Mouse (Mus musculus) hindbrain, embryonic 15.5 days (tissue): ENCODE results near the gene Fndc11. TPM values are rescaled to one million over a fixed set of nuclear protein-coding genes. Genes with fewer than 3 reads are reported as not detected.
"Not testable (repeated sequence)": the region's sequence is repeated elsewhere in the genome, so short reads cannot be mapped to it uniquely, and the experiment has no call there.

ENCODE experiments used
- ATAC-seq: fragments of 200-750 bp; cut with Nextera tagmentation; 2 replicates; pipeline ENCODE4 v1.8.0; 2017; ENCODE audit warnings: low read depth, moderate number of reproducible peaks, moderate TSS enrichment; ENCODE audit not compliant: low FRiP score
- H3K27ac ChIP-seq: fragments of 300-500 bp; sonication (generic); replicated peaks from 2 replicates; pipeline ENCODE4 v1.5.1; 2015; ENCODE audit warnings: mild to moderate bottlenecking, inconsistent platforms
- H3K27me3 ChIP-seq: fragments of 300-500 bp; sonication (generic); 2 replicates; pipeline ENCODE4 v1.6.1; 2015; ENCODE audit warnings: control low read depth, inconsistent platforms
- H3K36me3 ChIP-seq: fragments of 300-500 bp; sonication (generic); 2 replicates; pipeline ENCODE4 v1.6.1; 2015; ENCODE audit warnings: control low read depth, inconsistent platforms
- H3K4me1 ChIP-seq: fragments of 300-500 bp; sonication (generic); replicated peaks from 2 replicates; pipeline ENCODE4 v1.6.1; 2015; ENCODE audit warnings: control low read depth, inconsistent platforms
- H3K4me2 ChIP-seq: fragments of 300-500 bp; sonication (generic); 2 replicates; pipeline ENCODE4 v1.6.1; 2015; ENCODE audit warnings: moderate library complexity, mild to moderate bottlenecking, inconsistent platforms
- H3K4me3 ChIP-seq: fragments of 300-500 bp; sonication (generic); 2 replicates; pipeline ENCODE4 v1.5.1; 2015; ENCODE audit warnings: mild to moderate bottlenecking, inconsistent platforms
- H3K9ac ChIP-seq: fragments of 300-500 bp; sonication (generic); 2 replicates; pipeline ENCODE4 v1.6.1; 2015; ENCODE audit warnings: inconsistent platforms
- H3K9me3 ChIP-seq: fragments of 300-500 bp; sonication (generic); 2 replicates; pipeline ENCODE4 v1.6.1; 2016; ENCODE audit warnings: control low read depth, inconsistent platforms
- WGBS: fragments of 180-500 bp; shearing (Covaris S2); methylation state at CpG from one replicate; pipeline ENCODE4 v1.1.7; 2015; 5-methylcytosine and 5-hydroxymethylcytosine counted together
- polyA plus RNA-seq: library from polyadenylated mRNA; unstranded; fragments of >200 nt; fragmentation: Nextera tagmentation; extraction: Ambion mirVana; gene quantifications from 2 replicates; pipeline ENCODE4 v1.2.1, GENCODE M21; 2015

Gene Fndc11
- 0.14 and 0.26 TPM in 2 replicates for polyA plus RNA-seq

DNA sequence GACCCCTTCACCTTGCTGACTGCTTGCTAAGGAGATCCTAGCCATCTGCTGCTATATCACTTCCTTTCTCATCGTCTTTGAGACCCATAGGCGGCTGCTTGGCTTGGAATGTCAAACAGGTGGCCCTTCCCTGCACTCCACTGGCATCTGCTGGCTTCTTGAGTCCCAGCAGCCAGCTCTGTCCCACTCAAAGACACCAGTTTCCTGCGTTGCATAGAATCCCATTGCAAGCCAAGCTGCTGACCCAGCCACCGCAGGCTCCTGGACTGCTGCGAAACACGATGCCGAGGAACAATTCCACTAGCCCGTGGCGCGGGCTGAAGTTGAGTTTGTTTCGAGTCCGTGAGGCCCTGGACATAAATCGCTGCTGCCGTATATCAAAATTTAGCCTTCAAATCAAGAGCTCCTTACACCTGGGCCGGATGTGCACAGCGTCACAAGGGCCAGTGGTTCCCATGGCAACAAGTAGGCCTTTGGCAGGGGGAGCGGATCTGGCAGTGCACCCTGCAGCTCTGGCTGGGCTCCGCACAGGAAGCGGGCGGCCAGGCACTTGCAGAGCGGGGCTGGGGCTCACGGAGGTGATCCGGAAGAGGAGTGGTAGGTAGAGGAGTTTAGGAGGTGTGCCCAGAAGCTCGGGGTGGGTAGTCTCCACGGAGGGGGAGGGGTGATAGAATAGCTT, at the start of gene Fndc11:
Gene Fndc11, plus strand, starts transcription at position 476 of the 679 bp plus-strand sequence.
- ATAC-seq = peak; percentile 88
- H3K4me1 ChIP-seq = peaks cover 14% of the 10 kb centered on the region
- peak within 1 kb of the TSS; percentile 29 for H3K4me3 ChIP-seq

DNA sequence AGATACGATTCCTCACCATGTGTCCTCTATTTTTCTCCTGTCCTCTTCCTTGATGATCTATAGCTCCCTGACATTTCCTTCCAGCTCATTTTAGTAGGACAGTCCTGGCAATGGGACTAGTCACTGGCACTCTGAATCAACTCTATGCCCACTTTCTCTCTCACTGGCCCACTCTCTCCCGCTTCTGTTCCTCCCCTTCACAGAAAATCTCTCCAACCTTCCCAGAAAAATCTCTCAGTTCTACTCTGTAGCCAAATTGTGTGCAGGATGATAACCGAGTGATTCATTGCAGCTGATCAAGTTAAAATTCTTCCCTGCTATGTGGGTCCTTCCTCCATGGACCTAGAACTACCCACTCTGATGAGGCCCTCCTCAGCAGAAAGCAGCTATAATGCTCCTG, 45.2 kb upstream of the Fndc11 start:
- Histone ChIP-seq H3K4me1 (no peaks in the 10 kb centered on the region), H3K27me3 (no peaks in the 10 kb centered on the region), H3K4me2 (no peak overlapping the region), H3K4me3 (no peak overlapping the region), H3K9ac (no peak overlapping the region), H3K27ac (no peak overlapping the region), H3K9me3 (no peaks in the 10 kb centered on the region), H3K36me3 (no peaks in the 10 kb centered on the region)
- 92% methylated on average over 3 of the region's 3 CpGs for WGBS
- ATAC-seq = no peak

More for the DNA sequence above, at the start of gene Fndc11:
- Histone ChIP-seq H3K9me3 (no peaks in the 10 kb centered on the region), H3K27ac (peak within 1 kb of the TSS; percentile 49), H3K36me3 (no peaks in the 10 kb centered on the region), H3K9ac (peak within 1 kb of the TSS; percentile 11; the same call in 1 of the 2 replicates), H3K4me2 (peak within 1 kb of the TSS; percentile 62), H3K27me3 (0 out of 2 replicates have a peak, but pooled peaks cover 2% of the 10 kb centered on the region)
- 3% methylated on average over 25 of the region's 25 CpGs for WGBS

DNA sequence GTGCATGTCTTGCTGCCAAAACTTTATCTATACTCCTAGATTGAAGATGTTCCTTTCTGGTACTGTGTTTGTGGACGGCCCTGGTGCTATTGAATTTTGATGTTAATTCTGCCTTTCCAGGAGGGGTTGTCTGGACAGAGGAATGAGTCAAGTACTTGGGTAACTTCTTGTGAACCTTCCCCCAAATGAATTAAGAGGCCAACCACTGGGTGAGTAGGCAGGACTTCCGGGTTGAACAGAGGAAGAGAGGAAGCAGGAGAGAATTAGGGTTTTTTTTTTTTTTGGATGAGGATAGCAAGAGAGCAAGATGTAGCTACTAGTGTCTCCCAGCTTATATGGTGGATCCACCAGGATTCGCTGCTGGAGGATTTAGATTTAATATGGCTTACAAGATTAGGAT, 41.8 kb upstream of the Fndc11 start:
- no peaks in the 10 kb centered on the region for H3K9me3 ChIP-seq
- WGBS = 72% methylated on average over 3 of the region's 3 CpGs
- no peak for ATAC-seq
- H3K36me3 ChIP-seq = no peaks in the 10 kb centered on the region
- H3K9ac ChIP-seq = no peak overlapping the region
- H3K4me1 ChIP-seq = no peaks in the 10 kb centered on the region
- H3K27me3 ChIP-seq = no peaks in the 10 kb centered on the region
- H3K4me3 ChIP-seq = no peak overlapping the region
- H3K27ac ChIP-seq = no peak overlapping the region
- no peak overlapping the region for H3K4me2 ChIP-seq

DNA sequence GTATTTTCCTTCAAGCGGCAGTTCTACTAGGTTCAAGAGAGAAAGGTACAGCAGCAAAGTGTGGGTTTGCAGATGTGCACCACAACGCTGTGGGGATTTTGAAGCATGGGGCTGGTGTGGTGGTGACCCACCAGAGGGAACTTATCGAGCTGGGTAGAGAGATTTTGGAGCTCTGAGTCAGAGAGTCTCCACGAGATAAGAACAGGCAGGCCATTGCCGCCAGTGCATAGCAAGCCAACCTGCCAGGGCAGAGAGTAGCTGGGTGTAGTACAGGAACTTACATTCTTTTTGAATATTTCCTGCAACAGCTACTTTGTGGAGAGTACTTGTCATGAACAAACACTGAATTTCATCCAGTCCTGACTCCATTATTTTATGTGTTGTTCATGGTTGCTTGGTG, 41.3 kb upstream of the Fndc11 start:
- H3K4me3 ChIP-seq = no peak overlapping the region
- no peaks in the 10 kb centered on the region for H3K9me3 ChIP-seq
- 88% methylated on average over 5 of the region's 5 CpGs for WGBS
- no peak overlapping the region for H3K9ac ChIP-seq
- no peak overlapping the region for H3K27ac ChIP-seq
- ATAC-seq = no peak
- H3K4me2 ChIP-seq = no peak overlapping the region
- no peaks in the 10 kb centered on the region for H3K4me1 ChIP-seq
- no peaks in the 10 kb centered on the region for H3K36me3 ChIP-seq
- no peaks in the 10 kb centered on the region for H3K27me3 ChIP-seq

DNA sequence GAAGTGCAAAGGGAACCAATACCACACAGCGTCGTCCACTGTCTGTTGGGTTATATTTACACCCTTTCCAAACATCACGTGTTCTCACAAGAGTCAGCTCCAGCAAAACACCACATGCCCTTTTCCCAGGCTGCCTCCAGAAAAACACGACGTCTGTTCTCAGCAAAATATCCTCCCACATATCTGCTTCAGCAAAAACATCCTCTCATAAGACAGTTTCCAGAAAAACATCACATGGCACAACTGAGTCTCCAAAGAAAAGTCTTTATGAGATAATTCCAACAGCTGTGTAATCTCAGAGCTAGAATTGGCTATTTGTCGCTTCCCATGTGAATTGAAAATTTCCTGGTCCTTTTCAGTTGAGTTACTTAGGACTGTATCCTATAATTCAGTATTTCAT, 38.9 kb upstream of the Fndc11 start:
- Histone ChIP-seq H3K4me3 (no peak overlapping the region), H3K27ac (no peak overlapping the region), H3K9ac (no peak overlapping the region), H3K27me3 (no peaks in the 10 kb centered on the region), H3K4me2 (no peak overlapping the region), H3K9me3 (no peaks in the 10 kb centered on the region), H3K4me1 (no peaks in the 10 kb centered on the region), H3K36me3 (no peaks in the 10 kb centered on the region)
- ATAC-seq = no peak
- WGBS = 84% methylated on average over 6 of the region's 6 CpGs

DNA sequence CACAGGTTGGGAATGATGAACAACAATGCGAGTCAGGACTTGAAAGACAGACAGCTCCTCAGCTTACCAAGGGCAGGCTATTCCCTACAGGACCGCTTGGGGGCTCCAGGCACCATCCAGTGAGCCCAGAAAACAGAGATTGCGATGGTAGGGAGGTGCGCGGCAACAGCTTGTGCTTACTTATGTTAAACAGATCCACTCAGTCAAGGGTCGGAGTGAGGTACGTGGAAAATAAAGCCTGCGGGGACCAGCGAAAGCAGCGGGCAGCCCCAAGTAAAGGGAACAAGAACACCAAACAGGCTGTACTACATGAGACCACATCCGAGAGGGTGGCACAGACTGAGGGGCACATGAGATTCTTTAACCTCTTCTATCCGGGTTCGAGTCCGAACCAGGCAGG, 33.2 kb upstream of the Fndc11 start:
- WGBS = 0% methylated on average over 14 of the region's 14 CpGs
- Histone ChIP-seq H3K9me3 (no peaks in the 10 kb centered on the region), H3K9ac (peak overlapping the region; percentile 95), H3K4me3 (peak overlapping the region; percentile 72), H3K36me3 (peaks cover 6% of the 10 kb centered on the region; the same call in 1 of the 2 replicates), H3K4me1 (peaks cover 17% of the 10 kb centered on the region), H3K27ac (peak overlapping the region; percentile 96), H3K4me2 (peak overlapping the region; percentile 69), H3K27me3 (no peaks in the 10 kb centered on the region)
- peak; percentile 87 for ATAC-seq

DNA sequence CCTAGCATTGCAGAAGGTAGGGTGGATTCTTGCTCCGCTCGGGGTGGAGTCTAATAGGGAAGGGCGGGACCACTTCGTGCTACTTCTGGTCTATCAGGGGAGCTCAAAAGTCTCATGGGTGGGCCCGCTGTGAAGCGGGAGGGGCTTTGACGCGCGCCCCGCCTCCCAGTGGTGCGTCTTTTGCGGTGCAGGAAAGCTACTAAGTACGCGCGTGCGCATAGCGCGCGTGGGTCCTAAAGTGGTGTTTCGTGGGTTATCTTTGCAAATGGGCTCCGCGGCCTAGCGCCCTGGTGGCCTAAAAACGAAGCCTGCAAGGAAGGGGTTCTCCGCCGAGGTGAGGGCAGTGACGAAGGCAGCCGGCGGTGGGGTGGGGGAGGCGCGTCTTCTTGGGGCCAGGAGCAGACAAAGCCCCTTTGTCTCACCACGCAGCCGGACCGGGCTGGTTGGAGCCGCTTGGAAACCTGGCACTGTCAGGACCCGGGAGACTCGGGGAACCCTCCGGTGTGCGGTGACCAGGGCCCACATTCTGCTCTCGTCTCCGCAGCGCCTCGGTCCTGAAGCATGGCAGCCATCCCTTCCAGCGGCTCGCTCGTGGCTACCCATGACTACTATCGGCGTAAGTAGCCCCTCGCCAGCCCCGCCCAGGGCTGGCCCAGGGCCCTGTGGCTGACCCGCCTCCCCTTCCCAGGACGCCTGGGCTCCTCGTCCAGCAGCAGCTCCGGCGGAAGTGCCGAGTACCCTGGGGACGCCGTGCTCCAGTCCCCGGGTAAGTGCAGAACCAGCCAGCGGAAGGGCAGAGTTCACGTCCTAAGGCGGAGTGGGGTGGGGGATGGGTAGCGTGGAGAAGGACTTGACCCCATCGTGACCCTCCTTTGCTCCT, 32.5 kb upstream of the Fndc11 start, which contains the start of gene Ppdpf:
Gene Ppdpf, plus strand, starts transcription at position 127 of the 880 bp plus-strand sequence.
- H3K27ac ChIP-seq = peak within 1 kb of the TSS; percentile 96
- peaks cover 6% of the 10 kb centered on the region; the same call in 1 of the 2 replicates for H3K36me3 ChIP-seq
- WGBS = under 1% methylated on average over 64 of the region's 64 CpGs
- peak within 1 kb of the TSS; percentile 95 for H3K9ac ChIP-seq
- no peaks in the 10 kb centered on the region for H3K27me3 ChIP-seq
- peaks cover 17% of the 10 kb centered on the region for H3K4me1 ChIP-seq
- ATAC-seq = peak; percentile 91
- H3K4me3 ChIP-seq = peak within 1 kb of the TSS; percentile 72
- H3K9me3 ChIP-seq = no peaks in the 10 kb centered on the region
- H3K4me2 ChIP-seq = peak within 1 kb of the TSS; percentile 69

DNA sequence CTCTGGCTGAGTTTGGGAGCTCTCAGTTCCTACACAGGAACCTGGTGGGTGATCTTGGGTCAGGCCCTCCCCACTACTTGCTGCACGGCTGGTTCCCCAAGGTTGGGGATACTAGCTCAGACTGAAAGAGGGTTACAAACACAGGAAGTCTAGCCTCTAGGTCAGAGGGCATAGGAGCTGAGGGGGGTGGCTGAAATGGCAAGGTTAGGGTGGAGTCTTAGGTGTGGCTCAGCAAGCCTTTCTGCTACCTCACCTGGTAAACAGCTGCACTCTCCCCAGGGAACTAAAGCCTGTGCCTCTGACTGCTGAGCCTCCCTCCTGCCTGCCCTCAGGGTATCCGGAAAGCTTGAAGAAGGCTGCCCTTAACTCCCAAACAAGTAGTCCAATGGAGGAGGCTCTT, 31.1 kb upstream of the Fndc11 start:
- Histone ChIP-seq H3K9me3 (no peaks in the 10 kb centered on the region), H3K9ac (no peak overlapping the region), H3K4me3 (peak overlapping the region; percentile 72), H3K4me1 (peaks cover 17% of the 10 kb centered on the region), H3K4me2 (peak overlapping the region; percentile 69), H3K27me3 (no peaks in the 10 kb centered on the region), H3K36me3 (peaks cover 6% of the 10 kb centered on the region; the same call in 1 of the 2 replicates), H3K27ac (0 out of 2 replicates have a peak overlapping the region, but pooled peaks have one; percentile 96)
- WGBS = 75% methylated on average over 2 of the region's 2 CpGs
- ATAC-seq = no peak

DNA sequence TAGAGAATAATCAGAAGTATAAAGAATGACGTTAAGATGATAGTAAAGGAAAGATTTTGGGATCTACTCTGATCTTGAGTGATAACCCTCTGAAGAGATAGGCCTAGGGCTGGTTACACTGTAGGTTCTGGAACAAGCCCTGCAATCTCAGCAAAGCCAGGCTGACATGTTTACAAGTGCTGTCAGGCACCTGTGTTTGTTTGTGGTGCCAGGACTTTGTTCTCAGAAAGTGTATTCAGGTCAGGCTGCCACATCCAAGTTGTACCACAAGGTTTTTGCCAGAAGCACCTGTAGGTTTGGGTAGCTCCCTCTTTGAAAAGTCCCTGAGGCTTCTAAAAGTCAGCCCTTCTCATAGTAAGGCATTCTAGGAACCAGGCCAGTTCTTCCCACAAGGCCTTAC, 30.5 kb upstream of the Fndc11 start:
- Histone ChIP-seq H3K9ac (no peak overlapping the region), H3K36me3 (peaks cover 6% of the 10 kb centered on the region; the same call in 1 of the 2 replicates), H3K4me1 (peaks cover 17% of the 10 kb centered on the region), H3K4me3 (no peak overlapping the region), H3K4me2 (no peak overlapping the region), H3K27me3 (no peaks in the 10 kb centered on the region), H3K9me3 (no peaks in the 10 kb centered on the region), H3K27ac (no peak overlapping the region)
- 95% methylated on average over 1 of the region's 1 CpGs for WGBS
- ATAC-seq = no peak

DNA sequence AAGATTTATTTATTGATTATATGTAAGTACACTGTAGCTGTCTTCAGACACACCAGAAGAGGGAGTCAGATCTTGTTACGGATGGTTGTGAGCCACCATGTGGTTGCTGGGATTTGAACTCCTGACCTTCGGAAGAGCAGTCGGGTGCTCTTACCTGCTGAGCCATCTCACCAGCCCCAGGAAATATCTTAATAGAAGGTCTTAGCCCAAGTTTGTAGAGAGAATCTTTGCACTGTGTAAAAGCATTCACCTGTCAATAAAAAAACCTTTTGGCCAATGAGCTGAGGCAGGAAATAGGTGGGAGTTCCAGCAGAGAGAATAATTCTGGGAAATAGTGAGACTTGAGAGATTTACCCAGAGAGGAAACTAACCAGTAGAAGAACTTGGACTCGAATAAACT, 28.4 kb upstream of the Fndc11 start:
- not testable (repeated sequence) for ATAC-seq, H3K9me3 ChIP-seq, H3K9ac ChIP-seq, H3K27ac ChIP-seq, H3K36me3 ChIP-seq, H3K27me3 ChIP-seq, H3K4me2 ChIP-seq, H3K4me3 ChIP-seq
- peaks cover 12% of the 10 kb centered on the region for H3K4me1 ChIP-seq
- WGBS = 69% methylated on average over 4 of the region's 4 CpGs

DNA sequence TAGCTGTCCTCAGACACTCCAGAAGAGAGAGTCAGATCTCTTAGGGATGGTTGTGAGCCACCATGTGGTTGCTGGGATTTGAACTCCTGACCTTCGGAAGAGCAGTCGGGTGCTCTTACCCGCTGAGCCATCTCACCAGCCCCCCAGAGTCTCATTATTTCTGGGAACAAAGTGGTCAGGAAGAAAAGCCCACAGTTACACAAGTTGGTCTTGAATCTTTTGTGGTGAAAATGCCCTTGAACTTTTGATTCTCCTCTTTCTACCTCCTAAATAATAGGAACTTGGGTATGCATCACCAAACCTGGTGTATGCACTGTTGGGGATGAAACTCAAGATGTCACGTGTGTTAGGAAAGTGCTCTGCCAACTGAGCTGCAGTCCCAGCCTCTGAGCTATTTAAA, 27.9 kb upstream of the Fndc11 start:
- WGBS = 62% methylated on average over 4 of the region's 4 CpGs
- peaks cover 11% of the 10 kb centered on the region for H3K4me1 ChIP-seq
- ATAC-seq = no peak
- H3K9ac ChIP-seq = no peak overlapping the region
- no peaks in the 10 kb centered on the region for H3K9me3 ChIP-seq
- no peak overlapping the region for H3K27ac ChIP-seq
- no peak overlapping the region for H3K4me2 ChIP-seq
- no peaks in the 10 kb centered on the region for H3K27me3 ChIP-seq
- H3K4me3 ChIP-seq = no peak overlapping the region
- peaks cover 6% of the 10 kb centered on the region; the same call in 1 of the 2 replicates for H3K36me3 ChIP-seq

DNA sequence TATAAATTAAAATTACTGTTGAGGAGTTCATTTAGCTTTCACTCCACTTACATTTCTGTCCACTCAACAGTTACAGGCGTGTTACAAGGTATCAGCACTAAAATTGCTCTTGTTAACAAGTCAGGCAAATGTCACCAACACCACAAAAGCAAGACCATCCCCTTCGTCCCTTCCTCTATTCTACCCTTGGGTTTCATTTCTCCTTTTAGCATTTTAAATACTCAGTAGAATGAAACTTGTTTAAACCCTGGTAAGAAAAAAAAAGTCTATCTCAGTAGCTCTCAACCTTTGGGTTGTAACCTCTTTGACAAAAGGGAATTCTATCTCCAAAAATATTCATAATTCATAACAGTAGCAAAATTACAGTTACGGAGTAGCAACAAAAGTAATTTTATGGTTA, 26.8 kb upstream of the Fndc11 start:
- Histone ChIP-seq H3K9ac (no peak overlapping the region), H3K27me3 (no peaks in the 10 kb centered on the region), H3K4me2 (no peak overlapping the region), H3K4me3 (no peak overlapping the region), H3K27ac (no peak overlapping the region), H3K36me3 (peaks cover 6% of the 10 kb centered on the region; the same call in 1 of the 2 replicates), H3K4me1 (peaks cover 9% of the 10 kb centered on the region), H3K9me3 (no peaks in the 10 kb centered on the region)
- WGBS = 76% methylated on average over 3 of the region's 3 CpGs
- no peak for ATAC-seq
